Mouse (Mus musculus) gastrocnemius, postnatal 4 days (tissue): ENCODE data around the gene a. TPM values are rescaled to one million over a fixed set of nuclear protein-coding genes. Genes with fewer than 3 reads are reported as not detected.
"Not testable (repeated sequence)": the region's sequence is repeated elsewhere in the genome, so short reads cannot be mapped to it uniquely, and the experiment has no call there.

Experiments used
- DNase-seq, 2 experiments: peaks; one replicate each; pipeline ENCODE4 v3.0.0; 2021 to 2022; ENCODE audit warnings: low spot score in 2 of 2, mixed read lengths in 2 of 2
- total RNA-seq, 2 experiments: library from RNA; stranded (reverse); gene quantifications; 2 replicates each; pipeline ENCODE4 v1.2.3; 2021

The a gene
- total RNA-seq, 2 experiments from 2014 or later = not detected

DNA sequence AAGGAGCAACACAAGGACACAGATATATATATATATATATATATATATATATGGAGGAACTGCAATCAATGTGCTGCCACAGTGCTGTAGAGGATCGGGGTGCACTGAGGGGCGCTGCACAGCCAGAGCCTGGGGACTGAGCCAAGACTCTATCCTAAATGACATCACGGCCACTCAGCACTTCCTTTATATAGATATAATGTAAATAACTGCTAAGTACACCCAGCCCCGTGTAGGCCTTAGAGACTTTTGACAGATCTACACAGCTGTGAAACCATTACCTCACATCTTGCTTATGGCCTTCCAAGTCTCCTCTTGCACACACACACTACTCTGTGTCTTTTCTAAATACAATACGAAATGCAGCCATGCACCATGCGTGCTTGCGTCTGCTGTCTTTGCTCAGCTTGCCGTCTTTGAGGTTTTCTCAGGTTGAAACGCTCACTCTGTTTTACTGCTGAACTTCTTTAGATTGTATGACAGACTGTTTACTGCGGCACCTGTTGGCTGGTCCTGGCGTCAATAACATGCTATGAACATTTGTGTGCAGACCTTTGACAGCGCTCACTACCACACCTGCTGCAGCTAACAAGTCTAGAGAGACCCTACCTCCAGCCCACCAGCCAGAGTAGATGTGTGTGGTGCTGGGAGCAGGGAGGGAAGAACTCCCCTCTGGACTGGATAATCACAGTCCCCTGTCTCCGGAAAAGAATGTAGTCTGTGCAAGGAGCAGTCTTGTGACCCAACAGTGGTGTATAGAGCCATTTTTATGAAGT is 126.9 kb downstream of the a start:
- no peak for DNase-seq

DNA sequence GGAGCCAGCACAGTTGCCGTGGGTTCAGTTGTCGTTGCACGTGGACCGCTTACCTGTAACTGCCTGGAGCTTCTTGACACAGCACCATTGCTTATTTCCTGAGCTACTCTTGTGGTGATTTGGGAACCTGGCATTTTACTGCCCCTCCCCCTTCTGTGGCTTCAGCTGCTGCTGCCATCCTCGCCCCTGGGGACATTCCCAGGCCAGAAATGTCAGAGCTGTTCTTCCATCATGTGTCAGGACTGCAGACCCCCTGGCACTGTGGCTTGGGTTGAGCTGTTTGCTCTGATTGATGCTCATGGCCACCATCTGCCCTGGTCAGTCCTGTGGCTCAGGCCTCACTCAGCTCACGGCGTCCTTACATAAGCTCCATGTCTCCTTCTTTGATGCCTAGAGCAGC is 129.7 kb downstream of the a start:
- DNase-seq = no peak

DNA sequence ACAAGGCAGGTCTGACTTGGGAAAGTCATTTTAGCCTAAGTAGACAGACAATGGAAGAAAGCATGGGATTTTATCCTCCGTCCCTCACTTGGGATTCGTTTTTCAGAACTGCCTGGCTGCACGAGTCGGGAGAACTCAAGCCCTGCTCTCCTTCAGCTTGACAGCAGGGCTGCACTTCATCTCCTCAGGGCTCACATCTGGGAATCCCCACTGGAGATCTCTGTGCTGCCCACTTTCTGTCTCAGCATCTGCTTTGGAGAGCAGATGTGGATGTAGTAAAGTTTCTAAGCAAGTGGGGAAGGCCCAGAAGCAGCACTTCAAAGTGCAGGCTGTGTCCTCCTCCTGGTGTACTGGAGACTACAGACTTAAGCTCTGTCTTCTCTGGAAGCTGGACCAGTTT is 130.9 kb downstream of the a start:
- DNase-seq = not testable (repeated sequence)

DNA sequence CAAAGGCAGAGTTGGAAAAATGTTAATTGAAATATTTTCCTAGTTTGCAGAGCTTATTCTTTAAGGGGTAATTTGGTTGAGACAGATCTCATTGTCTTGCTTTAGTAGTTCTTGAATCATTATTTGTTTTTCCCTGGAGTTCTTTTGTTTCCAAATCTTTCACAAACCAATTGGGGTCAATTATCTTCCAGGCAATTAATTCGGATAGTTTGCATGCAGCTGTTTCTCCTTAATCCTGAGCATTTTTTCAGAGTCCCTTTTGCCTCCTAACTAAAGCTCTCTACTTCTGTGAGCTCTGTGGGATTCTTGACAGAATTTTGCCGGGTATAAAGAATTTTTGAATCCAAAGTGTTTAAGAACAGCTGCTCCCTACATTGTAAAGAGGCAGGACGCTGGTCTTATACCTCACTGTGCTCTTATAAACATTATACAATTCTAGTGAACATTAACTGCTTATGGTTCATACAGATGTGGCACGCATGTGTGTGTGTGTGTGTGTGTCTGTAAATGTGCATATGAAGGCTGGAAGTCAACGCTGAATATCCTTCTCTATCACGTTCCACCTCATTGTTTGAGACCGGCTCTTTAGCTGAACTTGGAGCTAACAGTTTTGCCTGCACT is 134.3 kb downstream of the a start:
- DNase-seq = no peak

DNA sequence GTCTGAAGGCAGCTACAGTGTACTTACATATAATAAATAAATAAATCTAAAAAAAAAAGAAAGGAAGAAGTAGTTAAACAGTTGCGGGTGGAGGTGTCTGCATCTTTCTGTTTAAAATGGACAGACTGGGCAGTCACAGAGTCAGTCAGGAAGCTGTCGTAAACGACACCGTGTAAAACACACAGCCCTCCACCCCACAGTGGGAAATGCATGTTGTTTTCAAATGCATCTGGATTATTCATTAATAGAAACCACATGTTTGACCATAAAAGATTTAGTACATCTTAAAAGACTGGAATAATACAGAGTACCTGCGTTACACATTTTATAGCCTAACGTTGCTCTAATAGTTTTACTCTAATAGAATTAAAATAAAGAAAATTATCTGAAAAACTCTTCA is 135.6 kb downstream of the a start:
- no peak for DNase-seq

DNA sequence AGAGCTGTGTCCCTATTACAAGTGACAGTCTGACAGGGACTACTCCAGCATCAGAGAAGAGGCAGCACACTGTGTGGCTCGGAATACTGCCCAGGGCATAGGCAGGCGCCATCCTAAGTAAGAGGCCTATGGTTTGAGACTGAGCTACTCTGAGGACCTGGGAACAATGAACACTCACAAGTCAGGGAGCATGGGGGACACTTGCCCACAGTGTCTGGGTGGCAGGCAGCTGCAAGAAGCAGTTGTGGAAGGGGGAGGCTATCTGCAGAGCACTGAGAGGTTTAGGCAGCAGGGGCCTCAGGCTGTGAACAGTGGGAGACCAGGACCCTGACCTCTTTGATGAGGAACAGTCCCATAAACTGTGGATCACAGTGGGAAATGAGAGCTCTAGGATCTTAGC is 137.1 kb downstream of the a start:
- DNase-seq = no peak

DNA sequence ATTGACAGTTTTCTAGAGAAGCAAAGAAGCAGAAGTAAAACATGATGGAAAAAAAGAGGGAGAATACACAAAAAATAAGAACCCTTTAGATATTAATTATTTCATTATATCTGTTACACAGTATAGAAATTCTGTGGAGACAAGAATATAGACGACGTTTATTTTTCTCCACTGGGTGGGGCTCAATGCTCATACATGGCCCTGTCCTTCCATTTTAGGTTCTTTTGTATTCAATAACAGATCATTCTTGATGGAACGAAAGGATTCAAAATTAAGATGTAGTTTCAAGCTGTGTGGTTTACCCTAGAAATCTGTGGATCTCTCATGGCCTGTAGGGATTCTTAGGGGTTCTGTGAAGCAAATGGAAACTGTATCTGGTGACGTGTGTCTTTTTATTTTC is 142.7 kb downstream of the a start:
- DNase-seq = no peak

DNA sequence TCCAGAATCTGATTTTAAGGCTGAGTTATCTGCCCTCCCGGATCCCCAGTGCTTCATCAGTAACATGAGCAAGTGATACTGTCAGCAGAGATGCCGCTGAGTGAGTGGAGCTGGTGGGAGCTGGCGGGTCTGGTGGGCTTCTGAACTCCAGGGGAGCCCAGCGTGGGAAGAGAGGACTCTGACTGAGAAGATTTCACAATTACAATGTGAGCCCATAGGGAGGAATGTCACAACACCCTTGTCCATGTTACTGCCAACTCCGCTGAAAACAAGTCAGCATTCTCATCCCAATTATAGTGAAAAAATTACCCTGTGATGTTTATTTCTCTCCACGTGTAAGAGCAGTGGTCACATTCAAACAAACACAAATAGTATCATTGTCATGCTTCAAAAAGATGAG is 144.9 kb downstream of the a start:
- DNase-seq = no peak

DNA sequence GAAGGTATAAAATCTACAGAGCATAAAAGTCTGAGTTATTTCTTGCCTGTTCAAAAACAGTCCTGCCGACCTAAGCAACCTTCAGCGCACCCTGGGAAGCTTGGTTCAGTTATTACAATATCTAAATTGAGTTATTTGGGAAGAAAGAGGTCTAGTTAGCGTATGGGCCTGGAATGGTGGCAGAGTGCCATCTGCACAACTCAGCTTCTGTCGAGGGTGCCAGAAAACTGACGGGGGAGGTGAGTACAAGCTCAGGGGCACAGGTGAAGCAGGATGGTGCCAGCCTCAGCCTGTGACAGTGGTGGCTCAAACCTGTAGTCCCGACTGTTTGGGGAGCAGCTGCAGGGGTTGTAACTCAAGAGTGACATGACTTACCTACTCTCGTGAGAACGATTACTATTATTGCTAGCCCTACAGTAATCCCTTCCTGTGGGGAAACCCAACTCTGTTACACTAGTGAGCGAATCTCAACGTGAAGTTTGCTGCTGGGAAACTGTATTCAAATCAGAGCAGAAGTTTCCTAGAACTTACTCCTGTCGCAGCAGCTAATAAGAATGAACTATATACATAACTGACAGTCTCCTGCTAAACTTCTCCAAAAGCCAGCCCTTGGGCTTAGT is 145.4 kb downstream of the a start:
- no peak for DNase-seq

DNA sequence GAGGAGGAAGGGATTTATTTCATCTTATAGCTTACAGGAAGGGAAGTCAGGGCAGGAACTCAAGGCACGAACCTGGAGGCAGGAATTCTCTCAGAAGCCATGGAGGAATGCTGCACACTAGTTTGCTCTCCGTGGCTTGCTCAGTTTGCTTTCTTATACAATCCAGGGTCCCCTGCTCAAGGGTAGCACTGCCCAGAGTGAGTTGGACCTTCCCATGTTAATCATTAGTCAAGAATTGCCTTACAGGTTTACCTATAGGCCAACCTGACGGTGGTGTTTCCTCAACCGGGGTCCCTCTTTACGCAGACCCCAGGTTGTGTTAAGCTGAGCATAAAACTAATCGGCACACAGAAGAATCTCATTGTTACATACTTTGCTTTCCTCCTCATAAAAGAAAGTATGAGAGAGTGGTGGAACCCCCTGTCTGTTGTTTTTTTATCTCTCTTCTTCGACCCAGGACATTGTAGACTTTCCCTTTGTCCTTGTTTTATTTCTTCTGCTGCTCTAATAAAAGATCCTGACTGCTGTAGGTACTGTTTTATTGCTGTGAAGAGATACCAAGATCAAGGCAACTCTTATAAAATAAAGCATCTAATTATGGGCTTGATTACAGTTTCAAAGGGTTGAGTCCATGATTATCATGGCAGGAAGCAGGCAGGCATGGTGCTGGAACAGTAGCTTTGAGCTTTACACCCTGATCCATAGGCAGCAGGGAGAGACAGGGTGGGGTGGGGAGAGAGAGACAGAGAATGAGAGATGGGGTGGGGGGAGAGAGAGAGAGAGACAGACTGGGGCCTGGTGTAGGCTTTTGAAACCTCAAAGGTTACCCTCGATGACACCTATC is 146.6 kb downstream of the a start:
- DNase-seq = no peak

DNA sequence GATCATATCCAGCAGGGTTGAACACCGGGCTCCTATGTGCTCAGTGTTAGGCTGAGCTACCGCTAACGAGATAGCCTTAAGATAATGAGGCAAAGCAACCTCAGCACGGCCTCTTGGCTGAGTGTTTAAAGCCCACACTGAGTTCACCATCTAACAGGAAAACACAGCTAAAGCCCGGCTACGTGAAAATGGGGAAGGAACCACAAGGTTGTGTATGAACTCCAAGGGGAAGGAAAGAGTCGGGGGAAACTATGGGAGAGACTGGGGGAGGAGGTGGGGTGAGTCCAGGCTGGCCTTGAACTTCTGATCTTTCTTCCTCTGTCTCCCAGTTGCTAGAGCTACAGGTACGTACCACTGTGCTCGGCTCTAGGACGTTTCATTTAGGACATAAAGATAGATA is 150.8 kb downstream of the a start:
- no peak for DNase-seq

DNA sequence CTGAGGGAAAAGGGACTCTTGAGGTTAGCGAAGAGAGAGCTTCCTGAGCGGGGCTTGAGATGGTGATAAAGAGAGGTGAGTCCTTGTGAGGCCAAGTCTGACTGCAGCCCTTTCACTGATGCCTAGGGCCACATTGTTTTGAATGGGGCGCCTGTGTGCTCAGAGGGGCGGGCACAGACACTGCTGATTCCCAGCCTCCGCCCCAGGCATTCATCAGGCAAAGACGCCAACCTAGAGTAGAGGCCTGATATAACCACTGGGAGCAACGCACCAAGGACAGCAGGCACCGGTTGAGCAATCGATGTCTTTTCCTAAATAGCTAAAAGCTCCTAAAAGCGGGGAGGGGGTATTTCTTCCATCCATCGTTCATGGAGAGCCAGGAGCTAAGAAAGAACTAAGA is 151.3 kb downstream of the a start:
- DNase-seq = no peak

DNA sequence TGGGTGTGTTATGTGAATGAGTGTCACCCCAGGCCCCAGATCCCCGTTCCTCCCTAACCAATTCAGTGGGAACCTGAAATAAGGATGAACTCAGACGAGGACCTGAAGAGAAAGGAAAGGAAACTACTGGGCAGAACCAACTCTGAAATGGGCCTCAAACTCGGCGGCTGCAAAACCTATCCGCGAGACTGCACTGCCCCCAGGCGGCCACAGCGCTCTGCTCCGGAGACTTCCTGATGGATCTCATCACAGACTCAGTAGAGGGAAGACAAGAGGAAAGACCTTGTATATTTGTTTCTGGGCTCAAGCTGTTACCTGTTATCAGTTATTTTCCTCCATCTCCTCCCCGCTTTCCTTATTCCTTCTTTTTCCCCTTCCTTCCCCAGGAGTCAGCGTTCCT is 151.9 kb downstream of the a start:
- DNase-seq = peak; percentile 77 to 84

DNA sequence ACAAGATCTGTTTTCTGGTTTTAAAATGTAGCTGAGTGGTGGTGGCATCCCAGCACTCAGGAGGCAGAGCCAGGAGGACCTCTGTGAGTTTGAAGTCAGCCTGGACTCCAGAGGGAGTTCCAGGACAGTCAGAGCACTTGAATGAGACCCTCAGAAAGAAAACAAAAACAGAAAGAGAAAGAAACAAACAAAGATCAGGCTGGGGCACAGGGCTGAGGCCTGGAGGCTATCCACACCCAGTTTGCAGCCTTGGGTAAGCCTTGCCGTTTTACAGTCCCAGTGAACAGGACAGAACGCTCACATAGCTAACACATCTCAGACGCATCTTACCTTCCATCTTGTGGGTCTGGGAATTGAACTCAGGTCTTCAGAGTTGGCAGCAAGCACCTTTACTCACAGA is 155.7 kb downstream of the a start:
- DNase-seq = no peak

DNA sequence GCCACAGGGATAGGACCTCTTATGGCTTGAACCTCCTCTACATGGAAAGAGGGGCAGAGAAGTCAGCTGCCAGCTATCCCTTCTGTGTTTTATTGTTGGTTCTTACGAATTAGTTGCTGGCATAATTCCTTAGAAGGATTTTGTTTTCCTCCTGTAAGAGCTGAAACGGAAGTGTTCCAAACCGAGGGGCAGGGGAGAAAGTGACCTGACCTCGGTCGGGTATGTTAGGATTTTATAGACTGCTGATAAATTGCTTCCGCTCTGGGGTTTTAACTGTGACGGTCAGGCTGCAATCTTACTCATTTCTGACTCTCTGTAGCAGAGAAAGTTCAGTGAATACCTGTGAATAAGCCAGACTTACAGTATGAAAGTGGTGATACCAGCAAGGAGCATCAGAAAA is 158.2 kb downstream of the a start:
- no peak for DNase-seq

DNA sequence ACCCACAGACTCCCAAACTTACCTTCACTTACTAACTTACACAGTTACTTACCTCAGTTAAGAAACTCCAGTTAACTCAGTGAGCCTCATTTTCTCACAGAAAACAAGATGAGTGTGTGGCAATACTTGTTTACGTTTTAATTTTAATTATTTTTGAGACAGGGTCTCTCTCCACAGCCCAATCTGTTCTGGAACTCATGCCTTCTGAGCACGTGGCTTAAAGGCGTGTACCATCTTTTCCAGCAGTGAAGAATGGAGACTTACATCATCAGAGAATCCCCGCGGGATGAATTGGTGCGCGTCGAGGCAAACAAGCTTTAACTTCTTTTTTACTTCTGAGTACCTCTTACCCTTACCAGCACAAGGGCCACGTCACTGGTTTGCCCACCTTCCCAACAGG is 158.7 kb downstream of the a start:
- DNase-seq = no peak

DNA sequence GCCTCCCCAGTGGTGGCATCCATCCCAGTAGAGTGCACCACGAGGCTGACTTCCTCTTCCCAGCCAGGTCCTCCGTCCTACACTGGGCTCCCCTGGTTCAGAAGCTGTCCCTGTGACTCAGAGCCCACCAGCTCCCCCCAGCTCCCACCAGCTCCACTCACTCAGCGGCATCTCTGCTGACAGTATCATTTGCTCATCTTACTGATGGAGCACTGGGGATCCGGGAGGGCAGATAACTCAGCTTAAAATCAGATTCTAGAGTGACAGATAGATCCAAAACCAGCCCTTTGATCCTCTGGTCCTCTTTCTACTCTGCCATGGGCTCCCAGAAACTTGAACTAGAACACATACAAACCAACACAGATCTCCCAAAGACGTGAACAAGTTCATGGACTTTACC is 159.4 kb downstream of the a start:
- DNase-seq = no peak

DNA sequence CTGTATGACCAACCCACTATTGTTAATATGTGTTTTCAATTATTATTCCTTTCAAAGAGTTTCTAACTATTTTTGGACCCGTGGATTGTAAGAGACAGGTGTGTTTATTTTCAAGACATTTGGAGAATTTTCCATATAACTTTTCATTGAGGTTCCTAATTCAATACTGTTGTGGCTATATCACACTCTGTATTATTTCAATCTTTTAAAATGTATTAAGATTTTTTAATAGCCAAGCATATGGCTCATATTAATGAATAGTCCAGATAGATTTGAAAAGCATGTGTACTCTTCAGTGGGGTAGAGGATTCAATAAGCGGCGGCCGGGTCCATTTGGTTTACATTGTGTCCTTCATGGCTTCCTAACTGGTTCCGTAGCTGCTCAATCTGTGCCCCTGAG is 168.3 kb downstream of the a start:
- DNase-seq = no peak

DNA sequence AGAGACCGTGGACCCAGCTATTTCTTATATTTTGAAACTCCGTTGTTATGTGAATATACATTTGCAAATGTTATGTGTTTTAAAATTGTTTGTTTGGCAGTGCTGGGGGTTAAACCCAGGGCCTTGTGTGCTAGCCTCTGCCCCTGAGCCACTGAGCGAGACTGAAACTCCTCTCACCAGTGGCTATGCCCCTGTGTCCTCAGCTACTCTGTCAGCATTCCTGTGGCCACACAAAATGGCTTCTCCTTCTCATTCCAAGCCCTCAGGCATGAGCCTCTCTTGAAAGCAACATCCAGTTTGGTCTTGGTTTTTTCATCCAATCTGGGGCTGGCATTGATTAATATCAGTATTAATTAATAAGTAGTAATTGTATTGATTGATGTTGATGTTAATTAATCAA is 168.7 kb downstream of the a start:
- DNase-seq = no peak

DNA sequence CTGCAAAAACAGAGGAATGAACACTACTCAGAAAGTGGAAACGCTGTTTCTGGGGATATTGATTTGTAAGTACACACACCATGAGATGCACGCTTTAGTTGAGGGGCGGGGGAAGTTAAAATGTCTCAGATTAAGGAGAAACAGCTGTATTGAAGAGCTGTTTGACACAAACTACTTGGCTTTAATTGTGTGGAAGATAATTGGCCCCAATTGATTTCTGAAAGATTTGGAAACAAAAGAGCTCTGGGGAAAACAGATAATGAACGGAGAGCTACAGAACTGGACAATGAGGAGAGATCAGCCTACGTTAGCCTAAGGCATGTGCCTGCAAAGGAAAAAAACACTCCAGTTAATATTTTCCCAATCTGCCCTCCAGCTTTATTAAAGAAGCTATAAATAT is 172.0 kb downstream of the a start:
- no peak for DNase-seq

DNA sequence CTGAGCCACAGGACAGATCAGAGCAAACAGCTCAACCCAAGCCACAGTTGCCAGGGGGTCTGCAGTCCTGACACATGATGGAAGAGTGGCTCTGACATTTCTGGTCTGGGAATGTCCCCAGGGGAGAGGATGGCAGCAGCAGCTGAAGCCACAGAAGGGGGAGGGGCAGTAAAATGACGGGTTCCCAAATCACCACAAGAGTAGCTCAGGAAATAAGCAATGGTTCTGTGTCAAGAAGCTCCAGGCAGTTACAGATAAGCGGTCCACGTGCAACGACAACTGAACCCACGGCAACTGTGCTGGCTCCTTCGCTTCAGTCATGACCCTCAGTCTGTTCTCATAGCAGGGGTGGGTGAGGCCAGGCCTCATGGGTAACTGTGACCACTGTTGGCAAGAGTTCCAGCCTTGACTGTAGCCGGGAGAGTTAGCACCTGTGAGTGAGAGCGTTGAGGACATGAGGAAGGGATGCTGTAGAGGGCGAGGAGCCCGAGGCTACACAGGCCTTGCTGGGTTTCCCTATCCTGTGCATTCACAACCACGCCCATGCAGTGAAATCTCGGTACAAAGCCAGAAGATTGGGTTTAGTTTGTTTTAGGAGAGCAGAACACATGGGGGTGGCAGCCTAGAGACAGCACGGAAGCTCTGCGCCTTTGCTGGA is 178.7 kb downstream of the a start:
- not testable (repeated sequence) for DNase-seq
